Comparison of ENCODE assay signal across 20 mouse cellular contexts in genomic region chr16:87172395-87172794, GRCm38 (mm10).
DNase-seq lines count a peak whose midpoint lies in the region; ATAC-seq and TF ChIP-seq lines count a peak whose summit lies in the region.
"Had no signal": no experiment of that assay in that cellular context is flagged by ENCODE, and none has a peak within 500 bp of the region (broad histone marks: within the 10 kb centered on the region; RNA-seq: fewer than 3 reads in every experiment).

No protein-coding gene starts in this region.

- H3K4me2 ChIP-seq in hindbrain, postnatal 0 days (ENCODE audit: low read depth, low read length) = no peak overlapping the region
- no peak overlapping the region for H3K4me2 ChIP-seq in hindbrain, embryonic 13.5 days
- no peak overlapping the region for H3K4me2 ChIP-seq in forebrain, postnatal 0 days (ENCODE audit: low read depth)
- no peak overlapping the region for H3K4me2 ChIP-seq in midbrain, postnatal 0 days (ENCODE audit: low read depth, low read length, poor library complexity, severe bottlenecking)
- no peak overlapping the region for H3K4me2 ChIP-seq in liver, embryonic 12.5 days
- H3K4me2 ChIP-seq: embryonic facial prominence, embryonic 12.5 days; heart, embryonic 11.5 days; heart, embryonic 15.5 days; hindbrain, embryonic 14.5 days had no signal

- H3K4me1 ChIP-seq in hindbrain, postnatal 0 days (ENCODE audit: insufficient read depth, low read length) = no peaks in the 10 kb centered on the region
- no peaks in the 10 kb centered on the region for H3K4me1 ChIP-seq in hindbrain, embryonic 13.5 days (replicated peaks)
- no peaks in the 10 kb centered on the region for H3K4me1 ChIP-seq in forebrain, postnatal 0 days (ENCODE audit: insufficient read depth)
- H3K4me1 ChIP-seq in midbrain, postnatal 0 days (ENCODE audit: insufficient read depth, low read length) = no peaks in the 10 kb centered on the region
- H3K4me1 ChIP-seq in liver, embryonic 12.5 days = no peaks in the 10 kb centered on the region
- H3K4me1 ChIP-seq: embryonic facial prominence, embryonic 12.5 days; heart, embryonic 15.5 days had no signal

- DNase-seq in hindbrain, postnatal 0 days (ENCODE audit: low spot score) = peak; percentile 15
- DNase-seq in retina, embryonic 14.5 days (ENCODE audit: low spot score) = peak; percentile 20
- DNase-seq in retina, postnatal 1 day = no peak
- DNase-seq in forebrain, postnatal 0 days = peak; percentile 4
- peak; percentile 28 for DNase-seq in midbrain, postnatal 0 days (ENCODE audit: low spot score)
- no peak for DNase-seq in right cerebral cortex, postnatal 25 days
- DNase-seq: adrenal gland, adult 2 months; adrenal gland, postnatal 25 days; cerebellum, adult 11 months; cerebellum, adult 9-10 months; cerebellum, postnatal 25 days; gastrocnemius, postnatal 10 days; heart, adult 18-20 months; heart, postnatal 14 days had no signal

- H3K27me3 ChIP-seq in hindbrain, postnatal 0 days (ENCODE audit: insufficient read depth, low read length) = no peaks in the 10 kb centered on the region
- no peaks in the 10 kb centered on the region for H3K27me3 ChIP-seq in hindbrain, embryonic 13.5 days
- no peaks in the 10 kb centered on the region for H3K27me3 ChIP-seq in forebrain, postnatal 0 days (ENCODE audit: insufficient read depth, low read length)
- H3K27me3 ChIP-seq in midbrain, postnatal 0 days (ENCODE audit: insufficient read depth, low read length) = no peaks in the 10 kb centered on the region
- H3K27me3 ChIP-seq in liver, embryonic 12.5 days (replicated peaks) = no peaks in the 10 kb centered on the region
- H3K27me3 ChIP-seq: embryonic facial prominence, embryonic 12.5 days; heart, embryonic 15.5 days had no signal

- WGBS in hindbrain, postnatal 0 days = 53% methylated on average over 4 of the region's 4 CpGs
- 80% methylated on average over 4 of the region's 4 CpGs for WGBS in hindbrain, embryonic 13.5 days
- WGBS in forebrain, postnatal 0 days = 59% methylated on average over 4 of the region's 4 CpGs
- 43% methylated on average over 4 of the region's 4 CpGs for WGBS in midbrain, postnatal 0 days
- 66% methylated on average over 4 of the region's 4 CpGs for WGBS in liver, embryonic 12.5 days (ENCODE audit: insufficient replicate concordance)

- ATAC-seq in hindbrain, postnatal 0 days = no peak
- ATAC-seq in hindbrain, embryonic 13.5 days (ENCODE audit: low FRiP score) = no peak
- ATAC-seq in forebrain, postnatal 0 days = 0 out of 2 replicates have a peak, but pooled peaks have one; percentile 18
- no peak for ATAC-seq in midbrain, postnatal 0 days (ENCODE audit: low FRiP score)
- ATAC-seq in liver, embryonic 12.5 days = no peak

- H3K9me3 ChIP-seq in hindbrain, postnatal 0 days (ENCODE audit: low read length) = no peaks in the 10 kb centered on the region
- H3K9me3 ChIP-seq in hindbrain, embryonic 13.5 days = no peaks in the 10 kb centered on the region
- H3K9me3 ChIP-seq in forebrain, postnatal 0 days (ENCODE audit: low read length) = no peaks in the 10 kb centered on the region
- H3K9me3 ChIP-seq in midbrain, postnatal 0 days (ENCODE audit: low read length) = no peaks in the 10 kb centered on the region
- H3K9me3 ChIP-seq in liver, embryonic 12.5 days (replicated peaks) = no peaks in the 10 kb centered on the region
- H3K9me3 ChIP-seq: embryonic facial prominence, embryonic 12.5 days; heart, embryonic 15.5 days had no signal

- H3K36me3 ChIP-seq in hindbrain, postnatal 0 days (ENCODE audit: insufficient read depth, low read length) = no peaks in the 10 kb centered on the region
- no peaks in the 10 kb centered on the region for H3K36me3 ChIP-seq in hindbrain, embryonic 13.5 days
- no peaks in the 10 kb centered on the region for H3K36me3 ChIP-seq in forebrain, postnatal 0 days (ENCODE audit: insufficient read depth)
- no peaks in the 10 kb centered on the region for H3K36me3 ChIP-seq in midbrain, postnatal 0 days (ENCODE audit: insufficient read depth, low read length)
- H3K36me3 ChIP-seq in liver, embryonic 12.5 days = no peaks in the 10 kb centered on the region
- H3K36me3 ChIP-seq: embryonic facial prominence, embryonic 12.5 days; heart, embryonic 15.5 days had no signal

- no peak for TF ChIP-seq CTCF in hindbrain, postnatal 0 days (IDR thresholded peaks at IDR 0.05; ENCODE audit: low read depth)
- TF ChIP-seq CTCF in forebrain, postnatal 0 days (IDR thresholded peaks at IDR 0.05; ENCODE audit: low read depth) = no peak
- no peak for TF ChIP-seq CTCF in midbrain, postnatal 0 days (IDR thresholded peaks at IDR 0.05)

- no peak overlapping the region for H3K9ac ChIP-seq in hindbrain, postnatal 0 days (replicated peaks; ENCODE audit: low read length)
- H3K9ac ChIP-seq in hindbrain, embryonic 13.5 days = no peak overlapping the region
- no peak overlapping the region for H3K9ac ChIP-seq in forebrain, postnatal 0 days
- H3K9ac ChIP-seq in midbrain, postnatal 0 days (replicated peaks; ENCODE audit: low read length, poor library complexity, severe bottlenecking) = no peak overlapping the region
- no peak overlapping the region for H3K9ac ChIP-seq in liver, embryonic 12.5 days
- H3K9ac ChIP-seq: embryonic facial prominence, embryonic 12.5 days; heart, embryonic 15.5 days; hindbrain, embryonic 14.5 days had no signal

- H3K27ac ChIP-seq in hindbrain, postnatal 0 days = no peak overlapping the region
- no peak overlapping the region for H3K27ac ChIP-seq in hindbrain, embryonic 13.5 days
- no peak overlapping the region for H3K27ac ChIP-seq in forebrain, postnatal 0 days (ENCODE audit: low read depth, low read length)
- no peak overlapping the region for H3K27ac ChIP-seq in midbrain, postnatal 0 days (ENCODE audit: low read depth, low read length)
- no peak overlapping the region for H3K27ac ChIP-seq in liver, embryonic 12.5 days
- H3K27ac ChIP-seq: embryonic facial prominence, embryonic 12.5 days; heart, embryonic 15.5 days; hindbrain, embryonic 14.5 days had no signal

- H3K4me3 ChIP-seq in hindbrain, postnatal 0 days (ENCODE audit: low read length) = no peak overlapping the region
- H3K4me3 ChIP-seq in hindbrain, embryonic 13.5 days = no peak overlapping the region
- H3K4me3 ChIP-seq in forebrain, postnatal 0 days (ENCODE audit: low read depth, low read length) = no peak overlapping the region
- H3K4me3 ChIP-seq in midbrain, postnatal 0 days (ENCODE audit: low read depth, low read length) = no peak overlapping the region
- H3K4me3 ChIP-seq in liver, embryonic 12.5 days = no peak overlapping the region
- H3K4me3 ChIP-seq: embryonic facial prominence, embryonic 12.5 days; heart, embryonic 15.5 days had no signal

Comparison
In these comparisons a context has a peak if more than half of its experiments do, and no peak if none do; other contexts are left out.
1. DNase-seq: peak in hindbrain, postnatal 0 days (single experiment), retina, embryonic 14.5 days (single experiment), forebrain, postnatal 0 days (single experiment) and midbrain, postnatal 0 days (single experiment); none in retina, postnatal 1 day (single experiment) and right cerebral cortex, postnatal 25 days (single experiment).